Mouse (Mus musculus) layer of hippocampus, adult 11-12 months (tissue): Measurements from ENCODE around the gene Marc2.
A peak's percentile ranks its signal among the peaks of the same experiment; 100 is the strongest.

ENCODE experiments used
- DNase-seq: peaks from one replicate; pipeline ENCODE4 v3.0.0; 2022; ENCODE audit warnings: low spot score

Gene Marc2

DNA sequence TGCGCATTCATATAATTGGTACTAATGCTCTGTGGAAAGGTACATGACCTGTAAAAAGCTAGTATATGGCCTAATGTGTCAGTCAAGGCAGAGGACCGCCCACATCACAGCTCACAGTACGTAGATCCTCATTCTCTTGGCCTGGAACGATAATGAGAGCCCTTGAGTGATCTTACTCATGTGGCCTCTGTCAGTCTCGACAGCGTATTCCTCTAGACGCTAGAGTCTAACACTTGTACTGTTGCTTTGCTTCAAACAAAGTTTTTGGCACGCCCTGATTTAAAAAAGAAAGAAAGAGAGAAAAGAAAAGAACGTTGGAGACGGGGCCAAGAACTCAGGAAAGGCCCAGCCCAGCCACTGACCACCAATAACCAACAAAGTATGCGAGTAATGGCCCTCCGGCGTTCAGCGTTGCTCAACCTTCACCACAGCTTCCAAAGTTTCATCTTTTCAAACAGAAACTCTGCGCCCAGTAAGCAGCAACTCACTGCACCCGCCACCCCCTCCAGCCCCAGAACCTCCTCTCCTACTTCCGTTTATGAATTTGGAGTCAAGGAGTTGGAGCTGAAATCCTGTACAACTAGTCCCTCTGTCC, 37.7 kb downstream of the Marc2 start:
- DNase-seq = no peak

GRCm38 (mm10) chr1:184807627-184808417, 38.4 kb downstream of the Marc2 start:
- DNase-seq = peak; percentile 21

- DNase-seq = no peak
Observed at GRCm38 (mm10) chr1:184807123-184807522, 39.1 kb downstream of the Marc2 start.

GRCm38 (mm10) chr1:184805749-184806148, 40.5 kb downstream of the Marc2 start:
- DNase-seq = no peak

DNA sequence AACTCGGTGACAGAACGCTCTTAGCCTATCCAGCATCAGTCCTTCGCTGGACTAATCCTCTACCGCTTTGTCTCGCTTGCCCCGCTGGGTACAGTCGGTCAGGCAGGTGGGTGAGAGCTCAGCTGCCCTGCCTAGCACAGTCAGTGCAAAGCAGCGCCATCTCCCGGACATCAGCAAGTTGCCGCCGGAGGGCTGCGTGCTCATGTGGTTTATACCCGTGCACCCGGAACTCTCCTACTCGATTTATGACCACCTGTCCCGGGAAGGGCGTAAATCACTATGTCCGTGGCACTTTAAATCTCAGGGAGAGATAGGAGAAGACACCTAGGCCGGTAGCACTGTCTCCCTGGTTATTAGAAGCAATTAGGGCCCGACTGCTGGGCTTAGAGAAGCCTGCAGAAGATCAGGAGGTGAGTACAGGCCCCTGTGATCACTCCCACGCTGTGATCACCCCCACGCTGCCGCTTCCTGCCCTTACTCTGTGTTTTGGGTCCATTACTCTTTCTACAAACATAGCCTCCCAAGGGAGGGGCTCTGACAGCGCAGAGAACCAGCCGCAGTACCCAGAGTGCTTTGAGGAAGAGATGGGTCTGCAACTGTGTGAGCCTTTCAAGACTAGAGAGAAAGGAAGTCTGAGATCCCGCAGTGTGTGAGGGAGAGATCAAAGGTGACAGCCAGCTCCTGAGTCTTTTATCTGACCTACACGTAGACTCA, 52.9 kb downstream of the Marc2 start:
- peak; percentile 20 for DNase-seq

DNA sequence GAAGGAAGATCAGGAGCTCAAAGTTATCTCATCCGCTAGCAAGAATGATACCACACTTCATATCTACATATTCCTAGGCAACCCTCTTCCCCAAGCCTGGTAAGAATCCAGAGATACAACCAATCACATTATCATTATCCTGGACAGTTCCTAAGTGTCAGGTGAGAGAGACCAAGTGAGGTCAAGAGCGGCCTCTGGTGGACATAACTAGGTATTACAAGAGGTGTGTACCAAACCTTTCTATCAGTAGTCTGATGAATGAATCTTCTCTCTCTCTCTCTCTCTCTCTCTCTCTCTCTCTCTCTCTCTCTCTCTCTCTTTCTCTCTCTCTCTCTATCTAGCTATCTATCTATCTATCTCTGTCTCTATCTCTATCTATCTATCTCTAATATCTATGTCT, 55.1 kb downstream of the Marc2 start:
- peak; percentile 18 for DNase-seq

DNA sequence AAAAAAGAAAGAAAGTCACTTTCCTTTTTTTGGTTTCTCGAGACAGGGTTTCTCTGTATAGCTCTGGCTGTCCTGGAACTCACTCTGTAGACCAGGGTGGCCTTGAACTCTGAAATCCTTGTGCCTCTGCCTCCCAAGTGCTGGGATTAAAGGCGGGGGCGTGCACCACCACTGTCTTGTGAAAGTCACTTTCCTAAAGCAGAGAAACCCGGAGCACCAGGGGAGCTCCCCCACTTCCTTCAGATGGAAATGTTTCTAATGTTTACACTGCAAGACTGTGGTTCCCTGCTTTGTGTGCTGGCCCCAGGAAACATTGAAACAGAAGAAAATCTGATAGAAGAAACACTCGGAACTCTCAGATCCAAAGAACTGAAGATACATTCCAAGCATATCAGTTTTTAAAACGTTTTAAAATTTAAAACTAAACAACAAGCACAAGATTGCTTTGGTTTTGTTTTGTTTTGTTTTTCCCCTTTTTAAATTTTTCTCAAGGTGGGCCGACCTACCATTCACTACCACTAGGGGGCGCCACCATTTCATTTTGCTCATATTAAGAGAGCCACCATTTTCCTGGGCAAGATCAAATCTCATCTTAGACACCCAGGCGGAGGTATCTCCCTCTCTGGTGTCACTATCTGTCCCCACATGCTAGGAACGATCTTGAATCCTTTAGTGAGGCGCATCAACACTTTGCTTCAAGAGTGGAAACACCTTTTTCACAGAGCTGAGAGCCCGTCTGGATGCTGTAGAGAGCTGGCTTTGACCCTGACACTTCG, 59.7 kb downstream of the Marc2 start:
- DNase-seq = no peak

- no peak for DNase-seq
Observed at GRCm38 (mm10) chr1:184783641-184784040, 62.6 kb downstream of the Marc2 start.

DNA sequence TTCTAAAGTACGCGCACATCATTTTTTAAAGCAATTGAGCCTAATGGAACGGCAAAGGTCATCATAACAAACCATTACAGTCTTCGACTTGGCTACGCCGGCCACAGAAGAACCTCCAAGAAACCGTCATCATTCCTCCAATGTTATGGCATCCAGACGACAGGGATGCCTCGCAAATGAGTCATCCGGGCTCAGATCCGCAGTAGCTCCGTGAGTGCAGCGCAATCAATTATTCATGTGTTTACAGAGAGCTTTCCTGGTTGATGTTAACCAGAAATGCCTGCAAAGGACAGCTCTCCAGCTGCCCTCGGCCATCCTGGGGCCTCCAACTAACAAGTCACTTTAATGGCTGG, 64.1 kb downstream of the Marc2 start:
- DNase-seq = no peak

DNA sequence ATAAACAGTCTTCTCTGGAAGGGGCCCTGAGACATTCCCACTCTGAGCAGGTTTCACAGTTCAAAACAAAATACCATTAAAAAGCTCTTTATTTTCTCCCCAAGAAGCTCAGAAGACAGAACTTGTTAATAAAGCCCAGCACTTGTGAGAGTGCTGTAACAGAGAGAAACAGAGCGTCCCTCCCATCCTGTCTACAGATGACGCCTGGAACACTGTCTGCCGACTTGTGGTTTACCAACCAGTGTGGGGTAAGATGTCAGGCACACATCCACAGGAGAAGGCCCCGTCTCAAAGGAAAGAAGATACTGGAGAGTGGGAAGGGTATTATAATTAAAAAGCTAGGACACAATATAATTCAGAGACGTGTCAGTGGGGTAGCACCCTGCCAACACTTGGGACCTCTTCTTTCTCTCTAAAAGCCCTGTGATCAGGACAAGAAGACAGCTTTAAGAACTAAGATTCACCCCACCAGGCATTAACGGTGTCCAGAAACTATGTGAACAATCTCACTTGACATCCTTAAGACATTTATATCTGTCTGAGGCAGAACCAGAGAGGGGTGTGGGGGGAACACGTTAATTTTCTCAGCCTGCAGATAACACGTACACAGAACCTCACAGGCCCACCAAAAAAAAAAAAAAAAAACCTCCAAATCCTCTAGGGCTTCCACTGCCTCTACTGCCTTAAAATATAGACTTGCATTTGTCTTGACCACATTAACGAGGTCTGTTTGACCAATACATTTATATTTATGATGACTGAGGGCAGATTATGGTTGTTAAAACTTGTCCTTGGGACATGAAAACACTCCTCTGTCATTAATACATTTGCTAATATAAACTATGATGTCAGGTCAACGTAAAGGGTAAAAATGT, 64.7 kb downstream of the Marc2 start:
- no peak for DNase-seq

- DNase-seq = no peak
Observed at GRCm38 (mm10) chr1:184778157-184778556, 68.1 kb downstream of the Marc2 start.

DNA sequence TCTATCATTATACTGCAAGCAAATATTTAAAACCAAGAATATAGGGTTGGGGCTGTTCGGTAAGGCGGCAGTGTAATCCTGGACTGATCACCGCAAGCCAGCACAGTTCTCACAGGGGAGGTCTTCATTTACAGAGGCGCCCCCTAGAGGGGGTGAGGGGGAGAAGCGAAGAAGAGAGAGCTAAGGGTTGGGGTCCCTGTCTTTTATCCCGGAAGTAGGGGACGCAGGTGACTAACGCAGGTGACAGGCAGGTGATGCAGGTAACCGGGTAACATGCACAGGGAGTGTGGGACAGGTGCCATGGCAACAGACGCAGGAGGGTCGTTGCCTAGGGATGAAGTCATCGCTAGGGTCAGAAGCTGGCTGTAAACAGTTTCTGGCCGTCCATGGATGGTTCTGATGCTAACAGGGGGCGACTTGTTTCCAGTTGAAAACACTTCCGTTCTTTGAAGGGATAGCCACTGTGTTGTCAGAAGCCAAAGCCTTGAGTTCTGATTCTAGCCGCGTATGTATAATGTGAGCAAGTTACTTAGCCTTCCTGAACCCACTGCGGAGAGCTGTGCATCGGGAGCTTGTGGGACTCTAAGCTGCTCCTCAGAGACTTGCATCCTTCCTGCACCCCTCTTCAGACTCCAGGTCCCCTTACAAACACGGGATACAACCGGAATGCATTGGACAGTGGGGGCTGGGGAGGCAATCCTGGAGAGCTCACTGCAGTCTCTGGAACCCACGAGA, 69.0 kb downstream of the Marc2 start:
- no peak for DNase-seq

DNA sequence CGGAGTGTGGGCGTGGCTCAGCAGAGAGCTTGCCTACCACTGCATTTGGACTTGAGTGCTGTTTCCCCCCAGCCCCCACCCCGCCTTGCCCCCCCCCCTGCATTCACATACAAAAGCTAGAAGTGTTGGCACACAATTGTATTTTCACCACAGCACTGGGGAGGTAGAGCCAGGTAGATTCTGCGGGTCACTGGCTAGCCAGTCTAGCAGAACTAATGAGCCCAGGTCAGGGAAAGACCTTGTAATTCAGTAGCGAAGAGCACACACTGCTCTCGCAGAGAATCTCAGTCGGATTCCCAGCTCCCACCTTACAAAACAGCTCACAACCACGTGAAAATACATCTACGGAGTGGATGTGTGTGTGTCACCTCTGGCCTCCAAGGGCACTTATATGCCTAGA, 71.0 kb downstream of the Marc2 start:
- DNase-seq = no peak

- DNase-seq = no peak
Observed at GRCm38 (mm10) chr1:184771891-184772249, 74.4 kb downstream of the Marc2 start.

- peak; percentile 66 for DNase-seq
Observed at GRCm38 (mm10) chr1:184771202-184771890, 74.9 kb downstream of the Marc2 start.

- no peak for DNase-seq
Observed at GRCm38 (mm10) chr1:184763866-184764265, 82.4 kb downstream of the Marc2 start.
